In the genomic region with DNA sequence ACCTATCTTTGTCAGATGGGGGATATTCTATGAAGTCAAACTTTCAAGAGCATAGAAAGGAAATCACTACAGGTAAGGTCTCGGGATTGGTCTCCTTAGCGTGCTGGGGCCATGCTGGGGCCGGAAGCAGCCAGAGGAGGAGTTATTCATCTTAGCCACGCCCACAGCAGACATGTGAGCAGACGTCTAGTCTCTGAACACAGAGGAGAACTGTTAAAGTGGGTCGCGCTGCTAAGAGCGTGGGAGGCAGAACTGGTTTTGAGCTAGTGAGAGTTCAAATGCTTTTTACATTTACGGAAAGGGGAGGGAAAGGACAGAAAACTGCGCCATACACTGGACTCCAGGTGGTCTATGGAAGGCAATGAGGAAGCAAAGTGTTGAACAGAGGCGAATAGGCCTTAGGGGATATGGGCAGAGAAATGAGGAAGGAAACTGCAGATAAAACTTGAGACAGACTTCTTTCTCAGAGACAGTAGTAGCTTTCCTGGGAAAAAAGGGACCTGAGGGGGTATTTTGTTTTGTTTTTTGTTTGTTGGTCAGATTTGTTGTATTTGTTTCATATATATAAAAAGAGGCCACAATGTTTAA, we compare ENCODE assay signal across 13 mouse cellular contexts. TPM values are rescaled to one million over a fixed set of nuclear protein-coding genes. Genes with fewer than 3 reads are reported as not detected.
DNase-seq lines count a peak whose midpoint lies in the region; ATAC-seq and TF ChIP-seq lines count a peak whose summit lies in the region.
"Had no signal": no experiment of that assay in that cellular context is flagged by ENCODE, and none has a peak within 500 bp of the region (broad histone marks: within the 10 kb centered on the region; RNA-seq: fewer than 3 reads in every experiment).

No protein-coding gene starts in this region.

- H3K36me3 ChIP-seq in intestine, postnatal 0 days (ENCODE audit: control insufficient read depth, insufficient read depth) = no peaks in the 10 kb centered on the region
- H3K36me3 ChIP-seq in intestine, embryonic 16.5 days (ENCODE audit: control insufficient read depth, insufficient read depth, low read length) = no peaks in the 10 kb centered on the region
- H3K36me3 ChIP-seq in splenic B cell, adult 2 months (ENCODE audit: control insufficient read depth, insufficient read depth, low read length, poor library complexity, severe bottlenecking) = no peaks in the 10 kb centered on the region
- no peaks in the 10 kb centered on the region for H3K36me3 ChIP-seq in hindbrain, embryonic 14.5 days (replicated peaks; ENCODE audit: control insufficient read depth, insufficient read depth)
- no peaks in the 10 kb centered on the region for H3K36me3 ChIP-seq in kidney, adult 2 months (ENCODE audit: control insufficient read depth, insufficient read depth, low read length)
- H3K36me3 ChIP-seq: hindbrain, embryonic 10.5 days had no signal

- peak; percentile 18 to 40 for DNase-seq in CD8-positive naive resting alpha-beta T cell, adult 2 months (ENCODE audit: low read depth in 2 of 2, low spot score in 2 of 2)
- peak; percentile 71 for DNase-seq in induced T-regulatory cell, adult 2 months (ENCODE audit: low read depth)
- DNase-seq in splenic B cell, adult 2 months (ENCODE audit: low read depth, low spot score) = peak; percentile 71
- DNase-seq in hindbrain, embryonic 14.5 days (ENCODE audit: low spot score) = no peak
- DNase-seq in left cerebral cortex, adult 8-10 months (ENCODE audit: low spot score in 2 of 2) = no peak
- DNase-seq in kidney, adult 2 months = no peak
- DNase-seq: gastrocnemius, postnatal 14 days; kidney, postnatal 14 days; lung, postnatal 14 days had no signal

- H3K4me2 ChIP-seq in intestine, postnatal 0 days (replicated peaks; ENCODE audit: low read depth) = 0 out of 2 replicates have a peak overlapping the region, but pooled peaks have one; percentile 4
- no peak overlapping the region for H3K4me2 ChIP-seq in intestine, embryonic 16.5 days (ENCODE audit: low read depth, low read length)
- H3K4me2 ChIP-seq in hindbrain, embryonic 14.5 days (replicated peaks) = no peak overlapping the region

- no peak overlapping the region for H3K9ac ChIP-seq in intestine, postnatal 0 days (ENCODE audit: low read depth, low read length)
- no peak overlapping the region for H3K9ac ChIP-seq in intestine, embryonic 16.5 days (ENCODE audit: low read depth, low read length)
- no peak overlapping the region for H3K9ac ChIP-seq in hindbrain, embryonic 14.5 days

- ATAC-seq in intestine, postnatal 0 days = no peak
- ATAC-seq in intestine, embryonic 16.5 days = no peak
- ATAC-seq in hindbrain, embryonic 14.5 days (ENCODE audit: low FRiP score) = no peak

- H3K9me3 ChIP-seq in intestine, postnatal 0 days (ENCODE audit: control insufficient read depth) = no peaks in the 10 kb centered on the region
- H3K9me3 ChIP-seq in intestine, embryonic 16.5 days (ENCODE audit: control insufficient read depth, low read length) = no peaks in the 10 kb centered on the region
- no peaks in the 10 kb centered on the region for H3K9me3 ChIP-seq in hindbrain, embryonic 14.5 days (ENCODE audit: control insufficient read depth, low read length)
- H3K9me3 ChIP-seq: hindbrain, embryonic 10.5 days had no signal

- WGBS in intestine, postnatal 0 days = 60% methylated on average over 11 of the region's 11 CpGs
- WGBS in intestine, embryonic 16.5 days = 75% methylated on average over 11 of the region's 11 CpGs
- WGBS in hindbrain, embryonic 14.5 days = 76% methylated on average over 11 of the region's 11 CpGs
- WGBS in kidney, adult 2 months = 75% methylated on average over 11 of the region's 11 CpGs

- no peak for TF ChIP-seq CTCF in intestine, postnatal 0 days (IDR thresholded peaks at IDR 0.05; ENCODE audit: low read depth)
- no peak for TF ChIP-seq CTCF in kidney, adult 2 months (conservative IDR thresholded peaks at IDR 0.05; ENCODE audit: insufficient read depth, insufficient read length, low read depth, low read length)

- no peak overlapping the region for H3K27ac ChIP-seq in intestine, postnatal 0 days (ENCODE audit: low read depth, low read length)
- H3K27ac ChIP-seq in intestine, embryonic 16.5 days (ENCODE audit: low read length) = no peak overlapping the region
- no peak overlapping the region for H3K27ac ChIP-seq in hindbrain, embryonic 14.5 days
- H3K27ac ChIP-seq in kidney, adult 2 months (ENCODE audit: insufficient read depth, low read depth, low read length) = no peak overlapping the region
- H3K27ac ChIP-seq: hindbrain, embryonic 10.5 days had no signal

- no peak for TF ChIP-seq POLR2A in kidney, adult 2 months (IDR thresholded peaks at IDR 0.05; ENCODE audit: low read depth, low read length)

- H3K27me3 ChIP-seq in intestine, postnatal 0 days (replicated peaks; ENCODE audit: control insufficient read depth, insufficient read depth, low read length) = no peaks in the 10 kb centered on the region
- no peaks in the 10 kb centered on the region for H3K27me3 ChIP-seq in intestine, embryonic 16.5 days (replicated peaks; ENCODE audit: control insufficient read depth, insufficient read depth, low read length)
- H3K27me3 ChIP-seq in splenic B cell, adult 2 months (ENCODE audit: control insufficient read depth, insufficient read depth, low read length, poor library complexity, severe bottlenecking) = no peaks in the 10 kb centered on the region; the same call in 1 of the 2 replicates
- H3K27me3 ChIP-seq in hindbrain, embryonic 14.5 days (ENCODE audit: control insufficient read depth, insufficient read depth, low read length) = no peaks in the 10 kb centered on the region
- no peaks in the 10 kb centered on the region for H3K27me3 ChIP-seq in kidney, adult 2 months (replicated peaks; ENCODE audit: control insufficient read depth, insufficient read depth, low read length)

- H3K4me1 ChIP-seq in intestine, postnatal 0 days (replicated peaks; ENCODE audit: control insufficient read depth, insufficient read depth, low read length) = 0 out of 2 replicates have a peak, but pooled peaks cover 2% of the 10 kb centered on the region
- no peaks in the 10 kb centered on the region for H3K4me1 ChIP-seq in intestine, embryonic 16.5 days (ENCODE audit: control insufficient read depth, insufficient read depth, low read length)
- no peaks in the 10 kb centered on the region for H3K4me1 ChIP-seq in hindbrain, embryonic 14.5 days (replicated peaks; ENCODE audit: control insufficient read depth, insufficient read depth, low read length)
- peaks cover 8% of the 10 kb centered on the region; the same call in 1 of the 2 replicates for H3K4me1 ChIP-seq in kidney, adult 2 months (ENCODE audit: control insufficient read depth, insufficient read depth, low read length)
- H3K4me1 ChIP-seq: hindbrain, embryonic 10.5 days had no signal

- H3K4me3 ChIP-seq in intestine, postnatal 0 days (ENCODE audit: low read depth, low read length) = no peak overlapping the region
- no peak overlapping the region for H3K4me3 ChIP-seq in intestine, embryonic 16.5 days (ENCODE audit: low read length)
- no peak overlapping the region for H3K4me3 ChIP-seq in hindbrain, embryonic 14.5 days (replicated peaks; ENCODE audit: low read length)
- H3K4me3 ChIP-seq in kidney, adult 2 months (ENCODE audit: insufficient read depth, low read depth, low read length) = no peak overlapping the region
- H3K4me3 ChIP-seq: hindbrain, embryonic 10.5 days had no signal

RNA-seq across cellular contexts. Expression of gene Adtrp, which starts 22.0 kb away (rescaled TPM):
- 110 and 132 TPM in 2 replicates for polyA plus RNA-seq in intestine, postnatal 0 days (2015; fragmentation: Nextera tagmentation; extraction: Ambion mirVana)
- polyA plus RNA-seq in intestine, embryonic 16.5 days (2015; fragmentation: Nextera tagmentation; extraction: Ambion mirVana) = 21.5 and 32.5 TPM in 2 replicates
- 0.21 TPM in 1 of 2 replicates, not detected in the other for polyA plus RNA-seq in hindbrain, embryonic 14.5 days (2014; fragmentation: Nextera tagmentation; extraction: Ambion mirVana)
- total RNA-seq in left cerebral cortex, adult 8-10 months (2022) = under 1 TPM in 2 of 4 experiments, not detected in 2; 0.33 to 0.43 TPM
- polyA plus RNA-seq in kidney, adult 2 months (2012; rRNA removed) = 165 and 199 TPM in 2 replicates
- polyA plus RNA-seq: forebrain, embryonic 11.5 days; hindbrain, embryonic 10.5 days had no signal

Comparison
In these comparisons a context has a peak if more than half of its experiments do, and no peak if none do; other contexts are left out.
1. DNase-seq: peak in CD8-positive naive resting alpha-beta T cell, adult 2 months (2 of 2), induced T-regulatory cell, adult 2 months (single experiment) and splenic B cell, adult 2 months (single experiment); none in hindbrain, embryonic 14.5 days (single experiment), left cerebral cortex, adult 8-10 months (0 of 2) and kidney, adult 2 months (single experiment).
2. RNA of gene Adtrp, which starts 22.0 kb away (polyA plus RNA-seq): 165 to 199 TPM in kidney, adult 2 months, 110 to 132 TPM in intestine, postnatal 0 days and 21.5 to 32.5 TPM in intestine, embryonic 16.5 days; 0.21 TPM in hindbrain, embryonic 14.5 days; every median in the first group is over 10 times any median in the second.